Mouse (Mus musculus): ENCODE results near the gene Sdf4. TPM values are rescaled to one million over a fixed set of nuclear protein-coding genes. Genes with fewer than 3 reads are reported as not detected.

Sdf4 gene
- total and polyA plus RNA-seq, 3 experiments, result 111 to 117 TPM; not detected in 1

DNA sequence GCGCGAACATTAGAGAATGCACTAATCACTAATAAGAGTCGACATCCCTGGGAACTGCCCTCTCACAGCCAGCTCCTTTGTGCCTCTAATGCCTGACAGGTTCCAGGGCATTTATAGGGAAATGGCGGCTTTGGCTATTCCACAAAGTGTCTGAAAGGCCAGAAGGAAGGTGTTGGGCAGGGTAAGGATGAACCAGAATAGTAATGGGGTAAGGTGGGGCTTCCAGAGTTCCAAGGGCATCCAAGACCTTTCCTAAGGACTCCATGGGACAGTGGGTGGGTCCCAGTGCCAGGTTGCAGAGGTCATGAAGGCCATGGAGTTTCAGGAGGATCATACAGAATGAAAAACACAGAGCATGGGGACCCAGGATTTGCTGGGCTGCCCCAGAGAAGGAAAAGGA lies 41.6 kb downstream of the Sdf4 start:
- Histone ChIP-seq H3K79me2 (ENCODE audit: control insufficient read depth, insufficient read depth, low read length, poor library complexity) (no peaks in the 10 kb centered on the region), H3K4me3 (ENCODE audit: control insufficient read depth in 1 of 2, insufficient read depth in 1 of 2, low read depth in 2 of 2, low read length in 2 of 2) (no peak overlapping the region), H3K4me1 (ENCODE audit: control insufficient read depth in 1 of 2, insufficient read depth in 2 of 2, low read length in 2 of 2) (peaks cover 11 to 21% of the 10 kb centered on the region in 2 experiments), H3K27me3 (ENCODE audit: control insufficient read depth in 1 of 2, insufficient read depth in 2 of 2, low read length in 2 of 2) (no peaks in the 10 kb centered on the region), H3K9ac (ENCODE audit: control insufficient read depth, low read depth, low read length, poor library complexity, severe bottlenecking) (no peak overlapping the region), H3K36me3 (ENCODE audit: control insufficient read depth in 1 of 2, insufficient read depth in 2 of 2, low read length in 2 of 2) (peaks cover 0 to 12% of the 10 kb centered on the region in 2 experiments; a peak in 2 of 4 replicates), H3K9me3 (replicated peaks; ENCODE audit: insufficient read depth, low read length) (no peaks in the 10 kb centered on the region), H3K27ac (ENCODE audit: control insufficient read depth, low read depth, low read length) (no peak overlapping the region)
- DNase-seq (ENCODE audit: low read depth, low spot score), result no peak
- TF ChIP-seq JUND (IDR thresholded peaks at IDR 0.05; ENCODE audit: low read depth, low read length), result no peak
- TF ChIP-seq MXI1 (IDR thresholded peaks at IDR 0.05; ENCODE audit: low read depth, low read length), result no peak
- TF ChIP-seq GABPA (IDR thresholded peaks at IDR 0.05; ENCODE audit: low read depth, low read length), result no peak
- TF ChIP-seq POLR2AphosphoS5 (IDR thresholded peaks at IDR 0.05; ENCODE audit: borderline replicate concordance, low read depth, low read length), result no peak
- TF ChIP-seq CTCF (IDR thresholded peaks at IDR 0.05 in 2 of 3, conservative IDR thresholded peaks at IDR 0.05 in 1 of 3; ENCODE audit: control insufficient read depth in 1 of 3, insufficient read depth in 1 of 3, low read depth in 2 of 3, low read length in 3 of 3, poor library complexity in 1 of 3, severe bottlenecking in 1 of 3), result no peak
- no peak for TF ChIP-seq MYB (IDR thresholded peaks at IDR 0.05; ENCODE audit: low read depth, low read length)
- TF ChIP-seq KAT2A (conservative IDR thresholded peaks at IDR 0.05; ENCODE audit: low read depth, low read length), result no peak
- TF ChIP-seq USF1 (IDR thresholded peaks at IDR 0.05; ENCODE audit: low read depth, low read length), result no peak
- TF ChIP-seq NRF1 (IDR thresholded peaks at IDR 0.05; ENCODE audit: insufficient read depth, low read depth, low read length, poor library complexity, severe bottlenecking), result no peak
- no peak for TF ChIP-seq ZKSCAN1 (IDR thresholded peaks at IDR 0.05; ENCODE audit: low read depth, low read length)
- TF ChIP-seq RAD21 (IDR thresholded peaks at IDR 0.05; ENCODE audit: low read depth, low read length), result no peak
- TF ChIP-seq POLR2AphosphoS2 (IDR thresholded peaks at IDR 0.05; ENCODE audit: low read length), result no peak
- TF ChIP-seq ZNF384 (IDR thresholded peaks at IDR 0.05; ENCODE audit: low read depth, low read length), result no peak
- no peak for TF ChIP-seq USF2 (IDR thresholded peaks at IDR 0.05; ENCODE audit: borderline replicate concordance in 1 of 2, insufficient read depth in 1 of 2, low read depth in 1 of 2, low read length in 2 of 2)
- TF ChIP-seq ELF1 (IDR thresholded peaks at IDR 0.05; ENCODE audit: low read depth, low read length), result no peak
- TF ChIP-seq GATA1 (IDR thresholded peaks at IDR 0.05; ENCODE audit: low read depth, low read length), result no peak
- TF ChIP-seq MYC (IDR thresholded peaks at IDR 0.05; ENCODE audit: low read depth, low read length), result no peak
- no peak for TF ChIP-seq HCFC1 (IDR thresholded peaks at IDR 0.05; ENCODE audit: low read depth, low read length)
- no peak for TF ChIP-seq TCF12 (IDR thresholded peaks at IDR 0.05; ENCODE audit: low read depth, low read length)

- no peak for DNase-seq (ENCODE audit: low read depth, low spot score)
- no peak overlapping the region for H3K27ac ChIP-seq (ENCODE audit: control insufficient read depth, low read depth, low read length)
- H3K4me3 ChIP-seq (ENCODE audit: control insufficient read depth in 1 of 2, insufficient read depth in 1 of 2, low read depth in 2 of 2, low read length in 2 of 2), result no peak overlapping the region
- no peaks in the 10 kb centered on the region for H3K9me3 ChIP-seq (replicated peaks; ENCODE audit: insufficient read depth, low read length)
- H3K9ac ChIP-seq (ENCODE audit: control insufficient read depth, low read depth, low read length, poor library complexity, severe bottlenecking), result no peak overlapping the region
- H3K36me3 ChIP-seq (ENCODE audit: control insufficient read depth in 1 of 2, insufficient read depth in 2 of 2, low read length in 2 of 2), result peaks cover 0 to 12% of the 10 kb centered on the region in 2 experiments; a peak in 2 of 4 replicates
- TF ChIP-seq HCFC1 (IDR thresholded peaks at IDR 0.05; ENCODE audit: low read depth, low read length), result no peak
- no peak for TF ChIP-seq ZNF384 (IDR thresholded peaks at IDR 0.05; ENCODE audit: low read depth, low read length)
- no peak for TF ChIP-seq USF1 (IDR thresholded peaks at IDR 0.05; ENCODE audit: low read depth, low read length)
- no peak for TF ChIP-seq RAD21 (IDR thresholded peaks at IDR 0.05; ENCODE audit: low read depth, low read length)
- no peak for TF ChIP-seq ETS1 (IDR thresholded peaks at IDR 0.05; ENCODE audit: low read depth, low read length)
- no peak for TF ChIP-seq ZC3H11A (IDR thresholded peaks at IDR 0.05; ENCODE audit: low read depth, low read length)
- TF ChIP-seq TAL1 (IDR thresholded peaks at IDR 0.05; ENCODE audit: low read length), result no peak
- no peak for TF ChIP-seq UBTF (IDR thresholded peaks at IDR 0.05; ENCODE audit: borderline replicate concordance, insufficient read depth, low read depth, low read length)
- TF ChIP-seq POLR2AphosphoS5 (IDR thresholded peaks at IDR 0.05; ENCODE audit: borderline replicate concordance, low read depth, low read length), result no peak
- TF ChIP-seq KAT2A (conservative IDR thresholded peaks at IDR 0.05; ENCODE audit: low read depth, low read length), result no peak
- peaks cover 11 to 21% of the 10 kb centered on the region in 2 experiments for H3K4me1 ChIP-seq (ENCODE audit: control insufficient read depth in 1 of 2, insufficient read depth in 2 of 2, low read length in 2 of 2)
- no peaks in the 10 kb centered on the region for H3K79me2 ChIP-seq (ENCODE audit: control insufficient read depth, insufficient read depth, low read length, poor library complexity)
- H3K27me3 ChIP-seq (ENCODE audit: control insufficient read depth in 1 of 2, insufficient read depth in 2 of 2, low read length in 2 of 2), result no peaks in the 10 kb centered on the region
Measured at GRCm38 (mm10) chr4:156034901-156035300, 42.2 kb downstream of the Sdf4 start.

Data from MEL (cell line).